Mouse (Mus musculus) cortical plate, adult 2 months (tissue): ENCODE measurements around the gene Fras1. TPM values are rescaled to one million over a fixed set of nuclear protein-coding genes. Genes with fewer than 3 reads are reported as not detected.
A peak's percentile ranks its signal among the peaks of the same experiment; 100 is the strongest.

Source experiments
- H3K27ac ChIP-seq: fragments of 200-500 bp; 2 replicates; pipeline ENCODE4 v1.5.1; 2012; ENCODE audit warnings: low read length, control low read depth, inconsistent platforms; ENCODE audit not compliant: insufficient read depth
- H3K4me1 ChIP-seq: fragments of 200-500 bp; 2 replicates; pipeline ENCODE4 v1.6.1; 2011; ENCODE audit warnings: low read length; ENCODE audit not compliant: control insufficient read depth, insufficient read depth
- H3K4me3 ChIP-seq: fragments of 200-500 bp; 2 replicates; pipeline ENCODE4 v1.5.1; 2011; ENCODE audit warnings: mild to moderate bottlenecking, low read length, control low read depth; ENCODE audit not compliant: insufficient read depth
- CTCF ChIP-seq: fragments of 200-500 bp; IDR thresholded peaks from 2 replicates; pipeline ENCODE4 v1.5.1; 2011; ENCODE audit warnings: mild to moderate bottlenecking, control low read depth, low read length; ENCODE audit not compliant: insufficient read depth; ENCODE audit errors: extremely low read depth
- POLR2A ChIP-seq: fragments of 200-500 bp; IDR thresholded peaks from 2 replicates; pipeline ENCODE4 v1.6.1; 2011; ENCODE audit warnings: mild to moderate bottlenecking, low read length, control low read depth; ENCODE audit not compliant: insufficient read depth; ENCODE audit errors: extremely low read depth
- polyA plus RNA-seq: library from polyadenylated mRNA; depleted of rRNA; stranded (reverse); fragments of >200 nt; gene quantifications from 2 replicates; pipeline ENCODE4 v1.2.3, GENCODE M21; 2012

Fras1 gene
- polyA plus RNA-seq, 1 experiment: 6.0 TPM

- Histone ChIP-seq H3K27ac (no peak overlapping the region), H3K4me3 (no peak overlapping the region), H3K4me1 (no peaks in the 10 kb centered on the region; the same call in 1 of the 2 replicates)
- TF ChIP-seq POLR2A (no peak), CTCF (no peak)
Measured at GRCm38 (mm10) chr5:96629851-96630250, 256.1 kb downstream of the Fras1 start.

DNA sequence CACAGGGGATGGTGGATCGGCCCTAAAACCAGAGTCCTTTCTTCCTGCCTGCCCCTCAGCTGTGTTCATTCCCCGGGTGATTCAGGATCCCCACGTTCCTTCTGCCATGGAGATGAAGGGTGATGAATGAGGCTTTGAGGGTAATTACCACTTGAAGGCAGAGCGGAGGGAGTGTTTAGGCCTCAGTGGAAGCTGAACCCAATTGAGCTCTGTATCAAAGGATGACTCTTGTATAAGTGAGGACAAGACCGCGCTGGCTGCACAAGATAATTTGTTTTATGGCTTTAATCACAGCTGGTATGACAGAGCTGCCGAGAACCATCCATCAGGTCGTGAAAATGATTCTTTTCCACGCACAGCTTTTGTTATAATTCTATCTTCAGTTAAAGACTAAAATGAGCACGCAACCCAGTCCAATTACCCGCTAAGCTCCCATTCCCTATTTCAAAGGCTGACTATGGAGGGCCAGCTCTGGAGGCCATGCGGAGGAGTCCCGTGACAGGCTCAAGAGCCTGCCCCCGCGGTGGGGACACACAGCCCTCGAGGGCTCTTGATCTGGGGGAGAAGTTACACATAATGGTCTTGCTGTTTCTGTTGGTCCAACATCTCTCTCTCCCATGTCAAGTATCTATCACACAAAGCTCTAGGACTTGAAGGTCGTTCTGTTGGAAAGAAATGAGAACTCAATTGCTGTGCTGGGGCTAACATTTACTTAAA, 261.5 kb downstream of the Fras1 start:
- TF ChIP-seq CTCF (no peak), POLR2A (no peak)
- H3K4me3 ChIP-seq: no peak overlapping the region
- H3K4me1 ChIP-seq: no peaks in the 10 kb centered on the region; the same call in 1 of the 2 replicates
- H3K27ac ChIP-seq: no peak overlapping the region

DNA sequence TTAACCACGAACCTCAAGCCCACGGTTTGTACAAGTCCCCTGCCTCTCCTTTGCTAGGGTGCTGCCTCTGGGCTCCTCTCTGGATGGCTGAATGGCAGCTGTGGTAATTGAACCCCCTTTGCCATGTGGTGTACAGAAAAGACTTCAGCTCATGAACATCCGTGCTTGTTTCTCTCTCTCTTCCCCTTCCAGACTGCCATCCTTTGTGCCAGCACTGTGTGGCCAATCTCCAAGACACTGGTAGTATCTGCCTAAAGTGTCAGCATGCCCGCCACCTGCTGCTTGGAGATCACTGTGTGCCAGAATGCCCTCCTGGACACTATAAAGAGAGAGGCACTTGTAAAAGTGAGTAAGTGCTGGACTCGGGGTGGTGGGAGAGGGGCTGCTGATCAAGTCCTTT, 262.1 kb downstream of the Fras1 start:
- H3K27ac ChIP-seq: no peak overlapping the region
- TF ChIP-seq CTCF (no peak), POLR2A (no peak)
- H3K4me1 ChIP-seq: no peaks in the 10 kb centered on the region
- no peak overlapping the region for H3K4me3 ChIP-seq

GRCm38 (mm10) chr5:96639213-96639910, 265.6 kb downstream of the Fras1 start:
- no peak overlapping the region for H3K27ac ChIP-seq
- no peak overlapping the region for H3K4me3 ChIP-seq
- no peaks in the 10 kb centered on the region for H3K4me1 ChIP-seq
- TF ChIP-seq POLR2A (no peak), CTCF (no peak)

- H3K27ac ChIP-seq: no peak overlapping the region
- no peak overlapping the region for H3K4me3 ChIP-seq
- no peak for TF ChIP-seq CTCF
- no peak for TF ChIP-seq POLR2A
- no peaks in the 10 kb centered on the region for H3K4me1 ChIP-seq
Measured at GRCm38 (mm10) chr5:96641297-96641696, 267.5 kb downstream of the Fras1 start.

GRCm38 (mm10) chr5:96675676-96676075, 301.9 kb downstream of the Fras1 start:
- Histone ChIP-seq H3K4me1 (no peaks in the 10 kb centered on the region; the same call in 1 of the 2 replicates), H3K4me3 (no peak overlapping the region), H3K27ac (no peak overlapping the region)
- no peak for TF ChIP-seq POLR2A
- no peak for TF ChIP-seq CTCF

- Histone ChIP-seq H3K27ac (no peak overlapping the region), H3K4me3 (no peak overlapping the region), H3K4me1 (no peaks in the 10 kb centered on the region)
- TF ChIP-seq POLR2A: no peak
- TF ChIP-seq CTCF: peak; percentile 26; the same call in 1 of the 2 replicates
Measured at GRCm38 (mm10) chr5:96677498-96677897, 303.7 kb downstream of the Fras1 start.

- no peaks in the 10 kb centered on the region for H3K4me1 ChIP-seq
- no peak overlapping the region for H3K27ac ChIP-seq
- no peak overlapping the region for H3K4me3 ChIP-seq
- TF ChIP-seq POLR2A (no peak), CTCF (no peak)
Measured at GRCm38 (mm10) chr5:96681085-96681484, 307.3 kb downstream of the Fras1 start.

GRCm38 (mm10) chr5:96682777-96683176, 309.0 kb downstream of the Fras1 start:
- H3K27ac ChIP-seq: no peak overlapping the region
- no peaks in the 10 kb centered on the region for H3K4me1 ChIP-seq
- no peak for TF ChIP-seq CTCF
- no peak for TF ChIP-seq POLR2A
- no peak overlapping the region for H3K4me3 ChIP-seq

DNA sequence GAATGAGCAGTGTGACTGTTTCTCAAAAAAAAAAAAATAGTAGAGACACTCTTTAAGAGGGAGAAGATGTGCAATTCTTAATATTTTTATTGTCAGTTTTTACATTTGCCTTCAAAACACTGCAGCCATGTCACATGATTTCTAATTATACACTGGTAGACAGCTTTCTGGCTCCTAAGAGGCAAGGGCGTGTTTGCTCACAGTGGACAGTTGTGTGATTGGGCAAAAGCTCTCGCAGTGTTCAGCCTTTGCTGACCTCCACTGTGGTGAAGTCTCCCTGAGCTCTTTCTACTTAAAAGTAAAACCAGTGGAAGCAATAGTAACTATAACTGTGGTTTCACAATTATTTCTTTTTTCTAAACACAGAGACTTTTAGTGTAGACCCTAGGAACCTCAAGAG, 315.1 kb downstream of the Fras1 start:
- Histone ChIP-seq H3K27ac (no peak overlapping the region), H3K4me3 (no peak overlapping the region), H3K4me1 (no peaks in the 10 kb centered on the region)
- TF ChIP-seq POLR2A (no peak), CTCF (no peak)
